Mouse (Mus musculus): ENCODE data around the gene Qsox2.

DNA sequence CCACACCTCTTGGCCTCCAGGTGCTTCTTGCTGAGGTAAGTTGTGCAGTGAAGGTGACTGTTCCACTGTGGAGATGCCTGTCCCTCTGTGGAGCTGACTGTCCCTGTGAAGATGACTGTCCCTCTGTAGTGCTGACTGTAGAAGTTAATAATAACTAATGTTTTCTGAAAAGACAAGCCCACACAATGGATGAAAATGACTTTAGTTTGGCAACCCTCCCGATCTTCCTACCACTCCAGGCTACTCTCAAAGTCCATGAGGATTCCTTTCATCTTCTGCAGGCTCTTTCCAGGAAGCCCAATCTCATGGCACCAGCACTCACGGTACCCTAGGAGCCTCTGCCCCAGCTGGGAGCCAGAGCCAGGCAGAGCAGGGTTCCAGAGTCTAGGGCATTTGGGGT is 66.9 kb downstream of the Qsox2 start:
- TF ChIP-seq CTCF (IDR thresholded peaks at IDR 0.05; ENCODE audit: control insufficient read depth, insufficient read depth, insufficient read length) = no peak
- TF ChIP-seq MAX (IDR thresholded peaks at IDR 0.05) = no peak
- no peak for TF ChIP-seq MYOD1 (IDR thresholded peaks at IDR 0.05; ENCODE audit: control insufficient read depth, insufficient read length, low read depth)
- TF ChIP-seq MYOG (IDR thresholded peaks at IDR 0.05; ENCODE audit: control insufficient read depth, extremely low read depth, insufficient read length) = no peak
- no peak for TF ChIP-seq USF1 (IDR thresholded peaks at IDR 0.05; ENCODE audit: low read depth)
- no peak for TF ChIP-seq CEBPB (IDR thresholded peaks at IDR 0.05; ENCODE audit: low read depth)

Measured in C2C12 (cell line).